Comparison of ENCODE assay signal across 8 mouse cellular contexts in genomic region chr4:40851031-40851762, GRCm38 (mm10). TPM values are rescaled to one million over a fixed set of nuclear protein-coding genes. Genes with fewer than 3 reads are reported as not detected.
DNase-seq lines count a peak whose midpoint lies in the region; ATAC-seq and TF ChIP-seq lines count a peak whose summit lies in the region.

No protein-coding gene starts in this region.

- peak overlapping the region; percentile 86 for H3K9ac ChIP-seq in kidney, postnatal 0 days (ENCODE audit: low read depth, low read length)
- no peak overlapping the region for H3K9ac ChIP-seq in forebrain, embryonic 11.5 days (ENCODE audit: low read length)
- H3K9ac ChIP-seq in neural tube, embryonic 14.5 days (replicated peaks; ENCODE audit: low read depth, low read length) = 0 out of 2 replicates have a peak overlapping the region, but pooled peaks have one; percentile 2

- TF ChIP-seq CTCF in kidney, postnatal 0 days (IDR thresholded peaks at IDR 0.05; ENCODE audit: low read depth) = no peak

- H3K9me3 ChIP-seq in kidney, postnatal 0 days (replicated peaks; ENCODE audit: low read length) = no peaks in the 10 kb centered on the region
- H3K9me3 ChIP-seq in forebrain, embryonic 11.5 days (ENCODE audit: control insufficient read depth, low read length) = no peaks in the 10 kb centered on the region
- no peaks in the 10 kb centered on the region for H3K9me3 ChIP-seq in neural tube, embryonic 14.5 days (ENCODE audit: control insufficient read depth, low read length)

- H3K4me3 ChIP-seq in kidney, postnatal 0 days (replicated peaks; ENCODE audit: low read depth, low read length) = peak overlapping the region; percentile 69
- no peak overlapping the region for H3K4me3 ChIP-seq in forebrain, embryonic 11.5 days (ENCODE audit: low read depth, low read length)
- H3K4me3 ChIP-seq in neural tube, embryonic 14.5 days (ENCODE audit: low read depth, low read length) = peak overlapping the region; percentile 74; the same call in 1 of the 2 replicates

- H3K4me2 ChIP-seq in kidney, postnatal 0 days (ENCODE audit: low read length) = peak overlapping the region; percentile 91
- H3K4me2 ChIP-seq in forebrain, embryonic 11.5 days (ENCODE audit: low read depth, low read length, severe bottlenecking) = peak overlapping the region; percentile 67; the same call in 1 of the 2 replicates
- peak overlapping the region; percentile 73 for H3K4me2 ChIP-seq in neural tube, embryonic 14.5 days (ENCODE audit: low read depth, low read length)

- no peak for ATAC-seq in kidney, postnatal 0 days (replicated peaks; ENCODE audit: low FRiP score, low read depth)
- no peak for ATAC-seq in forebrain, embryonic 11.5 days (replicated peaks; ENCODE audit: low FRiP score)
- ATAC-seq in neural tube, embryonic 14.5 days (ENCODE audit: low read depth) = no peak

- H3K27me3 ChIP-seq in kidney, postnatal 0 days (ENCODE audit: insufficient read depth, low read length) = no peaks in the 10 kb centered on the region
- no peaks in the 10 kb centered on the region for H3K27me3 ChIP-seq in forebrain, embryonic 11.5 days (ENCODE audit: control insufficient read depth, insufficient read depth, low read length)
- no peaks in the 10 kb centered on the region for H3K27me3 ChIP-seq in neural tube, embryonic 14.5 days (ENCODE audit: control insufficient read depth, insufficient read depth, low read length)

- peak; percentile 14 for DNase-seq in kidney, postnatal 0 days (ENCODE audit: low spot score)
- no peak for DNase-seq in kidney, adult 9 months
- DNase-seq in forebrain, embryonic 11.5 days (ENCODE audit: low spot score) = no peak
- peak; percentile 29 for DNase-seq in liver
- DNase-seq in spleen, adult 18-20 months = no peak
- DNase-seq in thymus, adult 18-20 months = no peak
- DNase-seq in frontal cortex, postnatal 10 days (ENCODE audit: low spot score in 2 of 2) = no peak

- peaks cover 34% of the 10 kb centered on the region for H3K4me1 ChIP-seq in kidney, postnatal 0 days (replicated peaks; ENCODE audit: insufficient read depth, low read length)
- H3K4me1 ChIP-seq in forebrain, embryonic 11.5 days (replicated peaks; ENCODE audit: control insufficient read depth, insufficient read depth, low read length) = peaks cover 3% of the 10 kb centered on the region; the same call in 1 of the 2 replicates
- H3K4me1 ChIP-seq in neural tube, embryonic 14.5 days (ENCODE audit: control insufficient read depth, insufficient read depth, low read length) = peaks cover 20% of the 10 kb centered on the region

- WGBS in kidney, postnatal 0 days = 62% methylated on average over 6 of the region's 6 CpGs
- WGBS in forebrain, embryonic 11.5 days = 76% methylated on average over 6 of the region's 6 CpGs
- WGBS in neural tube, embryonic 14.5 days = 81% methylated on average over 6 of the region's 6 CpGs

- H3K36me3 ChIP-seq in kidney, postnatal 0 days (ENCODE audit: insufficient read depth, low read length) = peaks cover 4% of the 10 kb centered on the region; the same call in 1 of the 2 replicates
- H3K36me3 ChIP-seq in forebrain, embryonic 11.5 days (ENCODE audit: control insufficient read depth, insufficient read depth, low read length) = no peaks in the 10 kb centered on the region
- H3K36me3 ChIP-seq in neural tube, embryonic 14.5 days (ENCODE audit: control insufficient read depth, insufficient read depth, low read length) = no peaks in the 10 kb centered on the region

- peak overlapping the region; percentile 94 for H3K27ac ChIP-seq in kidney, postnatal 0 days
- no peak overlapping the region for H3K27ac ChIP-seq in forebrain, embryonic 11.5 days (ENCODE audit: low read depth, low read length)
- no peak overlapping the region for H3K27ac ChIP-seq in neural tube, embryonic 14.5 days (ENCODE audit: low read depth, low read length)

RNA-seq across cellular contexts. Expression of gene B4galt1, which starts 2.6 kb away (rescaled TPM):
- polyA plus RNA-seq in kidney, postnatal 0 days (2015; fragmentation: Nextera tagmentation; extraction: Ambion mirVana) = 35.9 and 38.9 TPM in 2 replicates
- polyA plus RNA-seq in forebrain, embryonic 11.5 days (2014; fragmentation: Nextera tagmentation; extraction: Ambion mirVana) = 19.3 and 20.3 TPM in 2 replicates
- polyA plus RNA-seq in neural tube, embryonic 14.5 days (2014; fragmentation: Nextera tagmentation; extraction: Ambion mirVana) = 5.2 and 9.9 TPM in 2 replicates

Comparison
In these comparisons a context has a peak if more than half of its experiments do, and no peak if none do; other contexts are left out.
1. DNase-seq: peak in kidney, postnatal 0 days (single experiment) and liver (single experiment); none in kidney, adult 9 months (single experiment), forebrain, embryonic 11.5 days (single experiment), spleen, adult 18-20 months (0 of 2), thymus, adult 18-20 months (0 of 2) and frontal cortex, postnatal 10 days (0 of 2).
2. Peak in every context shown above with its lines, with median percentiles within 50 percentile points of each other: H3K4me2 ChIP-seq.